Mouse (Mus musculus): ENCODE measurements at regions not wholly inside any gene's neighbourhood (a gene's known extent, or its start where the extent isn't known, plus 50 kb on each side); places are given as distances from the start of the nearest gene placed in this dataset.

DNA sequence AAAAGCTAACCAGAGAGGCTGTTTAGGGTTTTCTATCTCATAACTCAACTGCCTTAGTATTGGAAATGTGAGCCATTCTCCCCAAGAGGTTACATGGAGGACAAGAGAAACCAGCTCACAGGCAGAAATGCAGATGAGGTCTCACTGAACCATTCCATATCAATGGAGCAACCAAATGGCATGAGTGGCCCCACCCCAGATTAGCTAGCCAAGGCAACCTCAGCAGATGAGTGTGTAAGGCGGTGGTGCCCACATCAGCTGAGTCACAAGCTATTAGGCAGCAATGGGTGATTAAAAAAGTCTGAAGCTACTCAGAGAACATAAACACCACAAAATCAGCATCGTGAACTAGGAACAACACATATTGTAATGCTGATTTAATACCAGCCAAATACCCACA, 133.2 kb downstream of the Lpin1 start:
- DNase-seq (ENCODE audit: low spot score): no peak

GRCm38 (mm10) chr12:16474361-16475080, 136.2 kb downstream of the Lpin1 start:
- no peak for DNase-seq (ENCODE audit: low spot score)

DNA sequence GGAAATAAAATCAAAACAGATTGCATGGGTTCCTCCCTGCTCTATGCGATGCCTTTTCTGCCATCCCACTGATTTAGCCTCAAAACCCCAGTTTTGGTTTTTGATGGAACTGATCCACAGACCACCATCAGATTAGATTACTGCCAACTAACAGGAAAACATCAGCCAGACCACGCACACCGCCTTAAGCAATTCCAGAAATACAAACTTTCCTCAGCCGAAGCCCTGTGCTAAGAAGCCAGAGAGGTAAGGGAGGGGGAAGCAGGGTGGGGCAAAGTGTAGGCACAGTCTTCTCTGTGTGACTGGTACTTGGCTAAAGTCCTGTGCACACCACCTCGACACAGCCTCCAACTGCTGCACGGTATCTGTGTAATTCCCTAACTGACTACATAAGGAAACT, 153.3 kb downstream of the Lpin1 start:
- no peak for DNase-seq (ENCODE audit: low spot score)

DNA sequence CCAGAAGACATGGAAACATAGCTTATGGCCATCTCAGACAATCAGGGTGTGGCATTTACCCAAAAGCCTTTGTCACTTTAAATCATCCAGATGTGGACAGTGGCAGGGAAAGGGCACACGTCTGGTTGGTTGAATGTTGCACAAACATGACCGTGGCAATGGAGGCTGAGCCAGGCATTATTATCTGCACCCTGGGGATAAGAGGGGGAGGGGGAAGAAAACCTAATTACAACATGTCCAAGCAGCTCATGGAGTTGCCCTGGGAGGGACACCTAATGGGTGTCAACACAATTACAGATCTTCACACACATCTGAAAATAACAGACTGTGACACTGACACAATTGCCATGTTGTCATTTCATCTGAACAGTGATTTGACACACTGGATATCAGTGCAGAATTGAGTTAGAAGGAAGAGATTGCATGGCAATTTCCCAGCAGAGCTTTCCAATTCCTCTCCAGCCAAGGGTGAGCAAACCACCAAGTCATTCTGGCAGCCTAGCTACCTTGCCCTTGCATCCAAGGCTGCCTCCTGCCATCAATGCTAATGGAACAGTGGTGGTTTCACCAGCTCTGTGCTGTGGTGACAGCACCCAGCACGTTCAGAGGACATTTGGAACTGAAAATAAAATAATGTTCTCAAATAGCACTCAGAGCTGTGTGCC, 159.9 kb downstream of the Lpin1 start:
- DNase-seq (ENCODE audit: low spot score): no peak

GRCm38 (mm10) chr12:16438717-16439116, 172.0 kb downstream of the Lpin1 start:
- no peak for DNase-seq (ENCODE audit: low spot score)

GRCm38 (mm10) chr12:16436961-16437360, 173.8 kb downstream of the Lpin1 start:
- DNase-seq (ENCODE audit: low spot score): no peak

DNA sequence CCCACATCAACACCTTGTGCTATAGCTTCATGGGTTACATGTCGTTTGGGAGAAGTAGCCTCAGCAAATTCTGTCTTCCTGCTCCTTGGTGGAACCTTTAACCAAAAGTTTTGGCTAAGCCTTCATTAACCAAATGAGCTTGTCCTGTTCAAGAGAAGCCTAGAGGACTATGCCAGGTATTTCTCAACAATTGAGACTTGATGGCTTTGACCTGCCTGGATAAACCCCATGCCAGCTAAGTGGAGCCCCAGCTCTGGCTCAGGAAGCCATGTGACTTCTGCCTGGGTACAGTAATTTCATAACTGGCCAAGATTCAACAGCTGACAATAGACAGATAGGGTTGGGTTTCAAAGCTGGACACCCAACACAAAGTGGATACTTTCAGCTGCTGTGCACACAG, 174.5 kb downstream of the Lpin1 start:
- no peak for DNase-seq (ENCODE audit: low spot score)

DNA sequence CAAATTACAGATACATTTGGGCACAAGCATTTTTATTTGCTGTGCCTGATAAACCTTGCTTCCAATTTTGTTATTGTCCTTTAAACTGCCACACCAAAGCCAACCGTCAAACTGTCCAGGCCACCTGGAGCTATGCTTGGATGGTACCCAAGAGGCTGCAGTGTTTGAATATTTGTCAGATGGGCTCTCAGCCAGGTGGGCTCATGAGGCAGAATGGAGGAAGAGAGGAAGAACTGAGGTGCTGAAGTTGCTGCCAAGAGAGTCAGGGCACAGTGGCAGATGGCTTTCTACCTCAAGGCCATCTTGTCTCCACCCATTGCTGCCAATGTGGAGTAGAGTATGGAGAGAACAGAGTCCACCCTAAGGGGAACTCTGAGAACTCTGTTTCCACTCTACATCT, 176.0 kb downstream of the Lpin1 start:
- DNase-seq (ENCODE audit: low spot score): no peak

GRCm38 (mm10) chr12:16434225-16434624, 176.5 kb downstream of the Lpin1 start:
- DNase-seq (ENCODE audit: low spot score): no peak

DNA sequence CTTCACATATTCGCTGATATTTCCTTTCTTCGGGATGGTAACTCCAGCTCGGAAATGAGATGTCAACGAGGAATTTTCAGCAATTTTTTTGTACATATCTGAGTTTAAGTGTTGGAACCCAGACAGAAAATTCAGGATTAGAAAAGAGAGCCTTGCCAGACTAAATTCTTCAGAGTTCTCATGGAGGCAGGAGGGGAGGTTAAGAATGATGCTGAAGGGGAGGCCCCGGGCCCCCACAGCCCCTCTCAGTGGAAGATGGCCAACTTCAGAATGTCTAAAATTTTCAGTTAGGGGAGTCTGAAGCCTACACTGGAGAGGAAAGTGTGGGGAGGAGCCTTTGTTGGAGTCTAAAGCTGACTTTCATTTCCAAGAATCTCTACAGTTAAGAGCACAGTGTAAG, 184.8 kb downstream of the Lpin1 start:
- DNase-seq (ENCODE audit: low spot score): no peak

GRCm38 (mm10) chr12:16424526-16424925, 186.2 kb downstream of the Lpin1 start:
- no peak for DNase-seq (ENCODE audit: low spot score)

- no peak for DNase-seq (ENCODE audit: low spot score)
These were observed 215.0 kb downstream of the Lpin1 start for GRCm38 (mm10) chr12:16395720-16396119.

DNA sequence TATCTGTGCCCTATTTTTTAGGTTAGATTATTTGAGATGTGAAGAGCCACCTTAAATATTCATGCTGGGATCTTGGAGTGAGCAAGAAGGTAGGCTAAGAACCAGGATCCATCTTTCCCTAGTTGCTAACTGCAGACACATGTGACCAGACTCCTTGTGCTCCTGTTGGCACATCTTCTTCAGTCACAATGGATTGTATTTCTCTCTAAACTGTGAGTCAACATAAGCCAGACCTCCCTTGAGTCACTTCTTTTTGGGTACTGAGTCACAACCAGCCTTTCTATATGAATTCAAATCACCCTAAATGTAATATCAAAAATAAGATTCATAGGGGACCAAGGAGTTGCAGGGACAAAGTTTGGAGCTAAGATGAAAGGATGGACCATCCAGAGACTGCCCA, 217.9 kb downstream of the Lpin1 start:
- no peak for DNase-seq (ENCODE audit: low spot score)

GRCm38 (mm10) chr12:16391630-16392269, 219.0 kb downstream of the Lpin1 start:
- DNase-seq (ENCODE audit: low spot score): no peak

GRCm38 (mm10) chr12:16391163-16391562, 219.6 kb downstream of the Lpin1 start:
- DNase-seq (ENCODE audit: low spot score): no peak

DNA sequence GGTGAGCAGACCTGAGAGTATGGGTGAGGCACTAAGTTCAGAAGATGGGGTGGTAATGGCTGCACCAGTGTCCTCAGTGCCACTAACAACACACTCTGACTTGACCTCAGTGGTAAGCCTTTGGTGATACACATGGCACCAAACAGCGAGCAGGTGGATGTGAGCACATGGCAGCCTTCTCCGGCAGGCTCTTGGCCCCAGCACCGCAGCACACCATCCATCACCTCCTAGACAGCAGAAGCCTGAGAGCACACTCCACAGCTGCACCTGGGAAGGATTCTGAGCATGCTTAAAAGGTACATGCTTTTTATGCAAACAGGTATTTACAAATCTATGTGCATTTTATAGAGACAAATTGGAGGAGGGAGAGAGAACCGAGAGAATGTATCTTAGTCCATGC, 223.7 kb downstream of the Lpin1 start:
- no peak for DNase-seq (ENCODE audit: low spot score)

- no peak for DNase-seq (ENCODE audit: low spot score)
These were observed 226.4 kb downstream of the Lpin1 start for GRCm38 (mm10) chr12:16384396-16384795.

GRCm38 (mm10) chr12:16383499-16383935, 227.2 kb downstream of the Lpin1 start:
- peak; percentile 15 for DNase-seq (ENCODE audit: low spot score)

GRCm38 (mm10) chr12:16382417-16382988, 228.3 kb downstream of the Lpin1 start:
- no peak for DNase-seq (ENCODE audit: low spot score)

GRCm38 (mm10) chr12:16381026-16381425, 229.7 kb downstream of the Lpin1 start:
- no peak for DNase-seq (ENCODE audit: low spot score)

DNA sequence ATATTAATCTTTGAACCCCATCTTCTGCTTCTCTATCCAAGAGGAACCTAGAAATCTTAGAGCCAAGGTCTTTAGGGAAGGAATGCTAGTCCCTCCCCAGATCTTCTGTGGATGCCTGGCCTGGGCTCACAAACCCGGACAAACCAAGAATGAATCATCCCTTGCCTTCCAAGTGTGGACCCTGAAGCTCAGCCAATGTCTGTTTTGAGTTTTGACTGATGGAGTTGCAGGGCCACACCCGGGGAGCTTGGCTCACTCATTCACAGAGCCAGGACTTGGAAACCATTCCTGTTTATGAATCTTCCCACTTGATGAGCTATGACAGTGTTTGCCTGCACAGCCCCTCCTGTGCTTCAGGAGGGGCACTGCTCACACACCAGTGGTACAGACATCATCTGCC, 230.4 kb downstream of the Lpin1 start:
- DNase-seq (ENCODE audit: low spot score): no peak

- no peak for DNase-seq (ENCODE audit: low spot score)
These were observed 231.4 kb downstream of the Lpin1 start for GRCm38 (mm10) chr12:16379415-16379814.

DNA sequence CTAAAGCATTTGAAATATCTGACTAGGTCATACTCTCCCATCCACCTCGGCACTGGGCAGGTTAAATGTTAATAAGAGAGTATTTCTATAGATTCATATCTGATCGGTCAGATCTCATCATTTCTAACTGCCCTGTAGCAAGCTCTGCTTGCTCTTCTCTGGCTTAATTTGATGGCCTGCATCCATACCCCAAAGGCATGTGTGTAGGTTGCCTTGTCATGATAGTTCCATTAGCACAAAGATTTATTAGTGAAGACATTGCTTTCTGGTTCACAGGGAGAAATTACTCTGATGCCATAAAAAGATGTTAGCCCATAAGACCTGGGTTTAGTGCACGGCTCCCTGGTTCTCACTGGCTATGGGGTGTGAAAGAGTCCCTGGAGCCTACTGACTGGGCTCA, 232.3 kb downstream of the Lpin1 start:
- DNase-seq (ENCODE audit: low spot score): no peak

Measured in spleen, adult 12 weeks (tissue).